Mouse (Mus musculus): Measurements from ENCODE around the gene Casq2. TPM values are rescaled to one million over a fixed set of nuclear protein-coding genes. Genes with fewer than 3 reads are reported as not detected.
A peak's percentile ranks its signal among the peaks of the same experiment; 100 is the strongest.

The Casq2 gene
- polyA plus RNA-seq, 2 experiments, result 0.88 to 0.89 TPM

- Histone ChIP-seq H3K4me3 (ENCODE audit: insufficient read depth in 1 of 2, low read depth in 2 of 2, low read length in 2 of 2) (peak overlapping the region; percentile 94 to 95), H3K36me3 (replicated peaks; ENCODE audit: control insufficient read depth, insufficient read depth, low read depth) (peaks cover 39% of the 10 kb centered on the region), H3K4me1 (replicated peaks; ENCODE audit: control insufficient read depth in 2 of 2, insufficient read depth in 2 of 2, low read length in 1 of 2) (peaks cover 38 to 41% of the 10 kb centered on the region in 2 experiments), H3K9ac (replicated peaks) (peak overlapping the region; percentile 100), H3K9me3 (ENCODE audit: control insufficient read depth, low read length) (no peaks in the 10 kb centered on the region), H3K4me2 (ENCODE audit: low read depth) (peak overlapping the region; percentile 99), H3K27me3 (ENCODE audit: control insufficient read depth, insufficient read depth, low read length) (no peaks in the 10 kb centered on the region), H3K27ac (peak overlapping the region; percentile 100)
- no peak for TF ChIP-seq CTCF (IDR thresholded peaks at IDR 0.05; ENCODE audit: low read depth)
- no peak; the same call in 1 of the 2 replicates for TF ChIP-seq EP300 (IDR thresholded peaks at IDR 0.05; ENCODE audit: low read depth)
- DNase-seq (ENCODE audit: low read depth in 3 of 3, low spot score in 3 of 3), result peak in 2 of 3 experiments; percentile 24 to 38
- 8% methylated on average over 4 of the region's 4 CpGs for WGBS (ENCODE audit: insufficient replicate concordance)
- no peak for ATAC-seq (ENCODE audit: insufficient read depth)
These were observed 78.7 kb downstream of the Casq2 start for GRCm38 (mm10) chr3:102164911-102165310.

- H3K4me1 ChIP-seq (replicated peaks; ENCODE audit: control insufficient read depth in 2 of 2, insufficient read depth in 2 of 2, low read length in 1 of 2), result peaks cover 38 to 40% of the 10 kb centered on the region in 2 experiments
- H3K27ac ChIP-seq, result peak overlapping the region; percentile 100
- peak overlapping the region; percentile 99 for H3K4me2 ChIP-seq (ENCODE audit: low read depth)
- WGBS (ENCODE audit: insufficient replicate concordance), result 10% methylated on average over 21 of the region's 21 CpGs
- peak overlapping the region; percentile 94 to 95 for H3K4me3 ChIP-seq (ENCODE audit: insufficient read depth in 1 of 2, low read depth in 2 of 2, low read length in 2 of 2)
- H3K36me3 ChIP-seq (replicated peaks; ENCODE audit: control insufficient read depth, insufficient read depth, low read depth), result peaks cover 31% of the 10 kb centered on the region
- TF ChIP-seq EP300 (IDR thresholded peaks at IDR 0.05; ENCODE audit: low read depth), result peak; percentile 99
- TF ChIP-seq CTCF (IDR thresholded peaks at IDR 0.05; ENCODE audit: low read depth), result no peak
- H3K27me3 ChIP-seq (ENCODE audit: control insufficient read depth, insufficient read depth, low read length), result no peaks in the 10 kb centered on the region
- DNase-seq (ENCODE audit: low read depth in 3 of 3, low spot score in 3 of 3) (peak; percentile 97 to 98 (median 98)), ATAC-seq (ENCODE audit: insufficient read depth) (peak; percentile 96)
- peak overlapping the region; percentile 100 for H3K9ac ChIP-seq (replicated peaks)
- H3K9me3 ChIP-seq (ENCODE audit: control insufficient read depth, low read length), result no peaks in the 10 kb centered on the region
These were observed 79.5 kb downstream of the Casq2 start for GRCm38 (mm10) chr3:102165536-102166286.

- Histone ChIP-seq H3K9me3 (ENCODE audit: control insufficient read depth, low read length) (no peaks in the 10 kb centered on the region), H3K36me3 (replicated peaks; ENCODE audit: control insufficient read depth, insufficient read depth, low read depth) (peaks cover 26% of the 10 kb centered on the region), H3K9ac (replicated peaks) (peak overlapping the region; percentile 80), H3K27ac (peak overlapping the region; percentile 100), H3K27me3 (ENCODE audit: control insufficient read depth, insufficient read depth, low read length) (no peaks in the 10 kb centered on the region), H3K4me1 (replicated peaks; ENCODE audit: control insufficient read depth in 2 of 2, insufficient read depth in 2 of 2, low read length in 1 of 2) (peaks cover 38 to 40% of the 10 kb centered on the region in 2 experiments), H3K4me3 (ENCODE audit: insufficient read depth in 1 of 2, low read depth in 2 of 2, low read length in 2 of 2) (peak overlapping the region; percentile 43 to 94), H3K4me2 (ENCODE audit: low read depth) (peak overlapping the region; percentile 99)
- ATAC-seq (ENCODE audit: insufficient read depth), result peak; percentile 63
- WGBS (ENCODE audit: insufficient replicate concordance), result 14% methylated on average over 4 of the region's 4 CpGs
- peak in 1 of 3 experiments; percentile 50 for DNase-seq (ENCODE audit: low read depth in 3 of 3, low spot score in 3 of 3)
- TF ChIP-seq EP300 (IDR thresholded peaks at IDR 0.05; ENCODE audit: low read depth) (no peak), CTCF (IDR thresholded peaks at IDR 0.05; ENCODE audit: low read depth) (no peak)
These were observed 80.0 kb downstream of the Casq2 start for GRCm38 (mm10) chr3:102166287-102166620.

GRCm38 (mm10) chr3:102166794-102167193, 80.6 kb downstream of the Casq2 start:
- H3K27ac ChIP-seq, result peak overlapping the region; percentile 100
- H3K9ac ChIP-seq (replicated peaks), result peak overlapping the region; percentile 80
- WGBS (ENCODE audit: insufficient replicate concordance), result 66% methylated on average over 8 of the region's 8 CpGs
- peaks cover 34 to 36% of the 10 kb centered on the region in 2 experiments for H3K4me1 ChIP-seq (replicated peaks; ENCODE audit: control insufficient read depth in 2 of 2, insufficient read depth in 2 of 2, low read length in 1 of 2)
- no peak for DNase-seq (ENCODE audit: low read depth in 3 of 3, low spot score in 3 of 3)
- peaks cover 20% of the 10 kb centered on the region for H3K36me3 ChIP-seq (replicated peaks; ENCODE audit: control insufficient read depth, insufficient read depth, low read depth)
- no peak overlapping the region for H3K4me3 ChIP-seq (ENCODE audit: insufficient read depth in 1 of 2, low read depth in 2 of 2, low read length in 2 of 2)
- no peaks in the 10 kb centered on the region for H3K27me3 ChIP-seq (ENCODE audit: control insufficient read depth, insufficient read depth, low read length)
- H3K4me2 ChIP-seq (ENCODE audit: low read depth), result peak overlapping the region; percentile 99
- TF ChIP-seq EP300 (IDR thresholded peaks at IDR 0.05; ENCODE audit: low read depth), result no peak
- TF ChIP-seq CTCF (IDR thresholded peaks at IDR 0.05; ENCODE audit: low read depth), result no peak
- H3K9me3 ChIP-seq (ENCODE audit: control insufficient read depth, low read length), result no peaks in the 10 kb centered on the region
- no peak for ATAC-seq (ENCODE audit: insufficient read depth)

GRCm38 (mm10) chr3:102167555-102168210, 81.5 kb downstream of the Casq2 start:
- H3K4me2 ChIP-seq (ENCODE audit: low read depth), result peak overlapping the region; percentile 99
- H3K4me3 ChIP-seq (ENCODE audit: insufficient read depth in 1 of 2, low read depth in 2 of 2, low read length in 2 of 2), result no peak overlapping the region
- no peaks in the 10 kb centered on the region for H3K27me3 ChIP-seq (ENCODE audit: control insufficient read depth, insufficient read depth, low read length)
- peaks cover 34 to 35% of the 10 kb centered on the region in 2 experiments for H3K4me1 ChIP-seq (replicated peaks; ENCODE audit: control insufficient read depth in 2 of 2, insufficient read depth in 2 of 2, low read length in 1 of 2)
- peak overlapping the region; percentile 7; the same call in 1 of the 2 replicates for H3K9ac ChIP-seq (replicated peaks)
- peaks cover 14% of the 10 kb centered on the region for H3K36me3 ChIP-seq (replicated peaks; ENCODE audit: control insufficient read depth, insufficient read depth, low read depth)
- H3K9me3 ChIP-seq (ENCODE audit: control insufficient read depth, low read length), result no peaks in the 10 kb centered on the region
- ATAC-seq (ENCODE audit: insufficient read depth) (peak; percentile 12; the same call in 1 of the 2 replicates), DNase-seq (ENCODE audit: low read depth in 3 of 3, low spot score in 3 of 3) (peak in 2 of 3 experiments; percentile 32 to 34)
- TF ChIP-seq CTCF (IDR thresholded peaks at IDR 0.05; ENCODE audit: low read depth) (no peak), EP300 (IDR thresholded peaks at IDR 0.05; ENCODE audit: low read depth) (peak; percentile 46; the same call in 1 of the 2 replicates)
- WGBS (ENCODE audit: insufficient replicate concordance), result 15% methylated on average over 10 of the region's 10 CpGs
- H3K27ac ChIP-seq, result peak overlapping the region; percentile 100

Measured in liver, embryonic 14.5 days (tissue).